Mouse (Mus musculus) C2C12 (cell line): ENCODE measurements around the gene Gm20388.

Source experiments
- CTCF ChIP-seq: IDR thresholded peaks from one replicate; pipeline ENCODE4 v1.5.1; 2011; ENCODE audit not compliant: control insufficient read depth, insufficient read depth, insufficient read length
- FOSL1 ChIP-seq: IDR thresholded peaks from one replicate; pipeline ENCODE4 v1.8.0; 2011; ENCODE audit warnings: mild to moderate bottlenecking, low read length; ENCODE audit not compliant: poor library complexity, insufficient read depth, severe bottlenecking
- MAX ChIP-seq: IDR thresholded peaks from one replicate; pipeline ENCODE4 v1.6.1; 2011; ENCODE audit warnings: mild to moderate bottlenecking, control low read depth
- MYOG ChIP-seq: IDR thresholded peaks from one replicate; pipeline ENCODE4 v1.6.1; 2011; ENCODE audit not compliant: control insufficient read depth, insufficient read length; ENCODE audit errors: extremely low read depth
- USF1 ChIP-seq: IDR thresholded peaks from one replicate; pipeline ENCODE4 v1.6.1; 2011; ENCODE audit warnings: low read depth, mild to moderate bottlenecking, control low read depth, moderate library complexity

GRCm38 (mm10) chr8:123736974-123737373 is 3826.3 kb downstream of the Gm20388 start:
- TF ChIP-seq MYOG (no peak), USF1 (no peak), CTCF (no peak), MAX (no peak), FOSL1 (no peak)
